Mouse (Mus musculus) neutrophil, adult 5-6 weeks (primary cell): Measurements from ENCODE around the gene Rbms1. TPM values are rescaled to one million over a fixed set of nuclear protein-coding genes. Genes with fewer than 3 reads are reported as not detected.

ENCODE experiments used
- ATAC-seq: fragments of 151-379, 151-347 bp; 2 replicates; pipeline ENCODE4 v1.8.0; 2017; ENCODE audit warnings: mild to moderate bottlenecking, moderate TSS enrichment; ENCODE audit not compliant: insufficient number of reproducible peaks, poor library complexity, low FRiP score, severe bottlenecking; ENCODE audit errors: extremely low read depth
- total RNA-seq: library from RNA; stranded (forward); fragments of 200-1000 nt; gene quantifications from 2 replicates; pipeline ENCODE4 v1.2.3, GENCODE M21; 2017

Rbms1 gene
- total RNA-seq, 1 experiment from 2014 or later, result 137 TPM

DNA sequence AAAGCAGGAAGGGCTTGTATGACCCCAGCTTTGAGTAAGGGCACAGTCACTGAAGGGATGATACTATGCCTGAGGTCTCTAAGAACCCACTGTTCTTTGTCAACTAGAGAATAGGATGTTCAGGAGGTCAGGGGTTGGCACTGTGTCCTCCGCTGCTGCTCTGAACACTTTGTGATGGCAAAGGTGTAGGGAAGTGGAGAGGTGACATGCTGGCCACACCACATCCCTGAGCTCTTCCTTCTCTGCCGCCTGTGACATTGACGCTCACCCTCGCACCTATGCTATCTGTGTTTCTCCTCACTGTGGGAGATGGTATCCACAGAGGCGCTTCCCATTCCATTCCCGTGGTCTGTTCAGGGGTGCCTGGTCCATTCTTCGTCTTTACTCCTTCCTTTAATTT is 163.2 kb downstream of the Rbms1 start:
- no peak for ATAC-seq

DNA sequence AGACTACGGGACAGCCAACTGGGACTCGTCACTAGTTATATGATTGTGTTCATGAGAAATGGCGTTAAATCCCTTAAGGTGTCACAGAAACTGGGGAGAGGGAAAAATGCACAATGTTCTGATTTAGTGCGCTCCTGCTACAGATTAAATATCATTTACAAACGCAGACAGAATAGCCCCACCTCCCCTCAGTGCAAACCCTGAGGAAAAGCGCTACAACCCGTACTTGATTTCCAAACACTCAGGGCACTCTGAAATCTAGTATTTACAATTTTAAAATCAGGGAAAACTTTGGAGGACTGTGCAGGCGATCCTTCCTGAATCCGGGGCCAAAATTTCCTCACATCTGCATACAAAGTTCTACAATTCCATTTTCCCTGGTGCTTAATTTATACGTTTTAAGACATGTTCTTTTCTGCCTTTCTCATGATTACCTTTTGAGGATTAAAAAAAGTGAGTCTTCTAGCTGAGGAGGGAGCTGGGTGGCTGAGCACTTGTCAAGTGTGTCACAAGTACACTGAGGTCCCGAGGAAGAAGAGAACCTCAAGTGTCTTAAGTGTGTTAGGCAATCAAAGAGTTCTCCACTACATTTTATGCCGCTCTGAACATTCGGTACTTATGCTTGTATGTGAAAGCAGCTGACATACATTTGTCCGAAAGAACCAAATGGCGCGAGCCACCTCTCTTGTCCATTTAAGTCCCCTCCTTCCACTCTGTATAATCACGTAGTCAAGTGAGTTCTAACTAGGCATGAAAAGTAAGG is 164.0 kb downstream of the Rbms1 start:
- no peak for ATAC-seq

DNA sequence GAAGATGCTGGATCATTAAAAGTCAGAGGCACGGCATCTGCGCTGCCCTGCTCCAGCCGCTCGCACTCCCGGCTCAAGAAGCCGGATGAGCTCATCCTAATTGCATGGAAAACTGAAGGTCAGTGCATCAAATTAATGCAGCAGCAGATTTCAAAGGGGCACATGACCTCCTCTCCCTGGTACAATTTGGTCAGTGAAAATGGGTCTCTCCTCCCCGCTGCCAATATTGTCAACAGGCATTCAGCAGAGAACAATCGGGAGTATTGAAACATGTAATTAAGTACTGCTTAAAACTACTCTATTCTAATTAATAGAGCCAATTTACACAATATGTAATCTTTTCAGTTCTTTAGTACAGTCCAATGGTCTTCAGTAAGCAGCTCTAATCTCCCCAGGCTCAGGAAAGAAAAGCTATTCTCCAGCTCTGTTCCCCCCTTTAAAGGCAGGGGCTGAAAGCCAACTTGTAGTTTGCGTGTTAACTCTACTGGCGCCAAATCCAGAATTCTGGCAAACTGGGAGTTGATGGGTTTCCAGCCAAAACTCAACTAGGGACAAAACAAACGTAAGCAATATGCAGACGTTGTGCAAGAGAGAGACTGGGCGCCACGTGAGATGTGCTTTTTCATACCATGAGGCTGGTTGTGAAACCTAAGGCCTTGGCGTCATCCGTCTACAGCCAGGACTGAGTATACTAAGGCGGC is 165.9 kb downstream of the Rbms1 start:
- no peak for ATAC-seq

DNA sequence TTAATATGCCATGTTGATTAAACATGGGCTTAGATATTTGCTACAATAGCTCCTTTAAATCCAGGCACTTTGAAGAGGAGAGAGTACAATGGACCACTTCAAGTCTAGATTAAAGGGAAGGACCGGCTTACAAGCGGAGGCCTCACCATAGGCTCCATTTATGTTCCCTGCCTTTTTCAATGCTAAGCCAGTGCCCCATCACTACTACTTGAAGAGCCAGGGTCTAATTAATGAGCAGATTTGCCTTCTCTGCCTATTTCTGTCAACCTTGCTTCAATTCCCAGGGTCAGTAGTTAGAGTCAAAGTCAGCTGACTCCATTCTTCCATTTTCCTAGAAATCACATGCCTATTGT is 166.4 kb downstream of the Rbms1 start:
- ATAC-seq, result no peak

DNA sequence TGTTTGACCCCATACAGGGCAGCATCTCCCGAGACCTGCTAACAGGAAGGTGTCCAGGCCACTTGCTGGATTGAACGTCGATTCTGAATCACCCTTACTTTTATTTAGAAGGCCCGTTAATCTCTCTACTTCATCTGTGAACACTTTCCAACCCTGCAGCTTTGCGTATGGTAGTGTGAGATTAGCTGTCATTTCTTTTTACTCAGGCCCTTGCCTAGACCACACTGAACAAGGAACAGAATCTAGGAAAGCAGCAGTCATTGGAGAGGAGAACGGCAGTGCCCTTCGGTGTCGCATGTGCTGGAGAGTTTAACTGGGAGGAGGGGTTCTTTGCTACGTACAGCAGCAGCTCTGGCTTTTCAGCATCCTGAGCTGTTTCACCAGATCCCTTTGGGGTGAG is 167.1 kb downstream of the Rbms1 start:
- ATAC-seq, result no peak

DNA sequence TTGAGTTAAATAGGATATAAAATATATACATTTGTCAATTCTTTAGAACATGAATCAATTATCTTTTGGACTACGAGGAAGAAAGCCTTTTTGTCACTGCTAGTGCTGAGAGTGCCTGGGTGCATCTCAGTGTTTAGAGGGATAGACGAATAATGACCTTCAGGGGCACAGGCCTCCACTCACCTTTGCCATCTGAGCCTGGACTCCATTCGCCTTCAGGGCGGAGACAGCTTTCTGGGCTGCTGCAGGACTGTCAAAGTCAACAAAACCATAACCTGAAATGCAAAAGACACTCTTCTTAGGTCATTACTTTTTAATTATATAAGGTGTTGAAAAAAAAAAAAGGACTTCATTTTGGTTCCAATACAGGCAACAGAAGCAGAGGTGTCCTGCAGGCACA is 170.5 kb downstream of the Rbms1 start:
- ATAC-seq, result no peak

DNA sequence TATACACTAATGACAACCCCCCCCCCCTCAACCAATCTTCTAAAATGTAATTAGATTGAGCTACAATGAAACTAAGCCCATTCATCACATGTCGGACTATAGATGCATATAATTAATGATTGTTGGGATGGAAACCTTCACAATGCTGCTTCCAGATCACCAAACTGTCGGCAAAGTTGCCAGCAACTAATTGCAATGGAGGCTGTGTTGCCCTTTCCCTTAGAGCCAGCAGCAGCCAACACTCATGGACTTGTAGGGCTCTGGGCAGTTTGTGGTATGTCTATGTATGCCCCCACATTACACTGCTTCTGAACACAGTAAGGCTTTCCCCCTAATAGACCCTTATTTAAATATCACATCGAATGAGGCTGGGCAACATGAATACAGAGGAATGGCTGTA is 173.9 kb downstream of the Rbms1 start:
- ATAC-seq, result no peak

DNA sequence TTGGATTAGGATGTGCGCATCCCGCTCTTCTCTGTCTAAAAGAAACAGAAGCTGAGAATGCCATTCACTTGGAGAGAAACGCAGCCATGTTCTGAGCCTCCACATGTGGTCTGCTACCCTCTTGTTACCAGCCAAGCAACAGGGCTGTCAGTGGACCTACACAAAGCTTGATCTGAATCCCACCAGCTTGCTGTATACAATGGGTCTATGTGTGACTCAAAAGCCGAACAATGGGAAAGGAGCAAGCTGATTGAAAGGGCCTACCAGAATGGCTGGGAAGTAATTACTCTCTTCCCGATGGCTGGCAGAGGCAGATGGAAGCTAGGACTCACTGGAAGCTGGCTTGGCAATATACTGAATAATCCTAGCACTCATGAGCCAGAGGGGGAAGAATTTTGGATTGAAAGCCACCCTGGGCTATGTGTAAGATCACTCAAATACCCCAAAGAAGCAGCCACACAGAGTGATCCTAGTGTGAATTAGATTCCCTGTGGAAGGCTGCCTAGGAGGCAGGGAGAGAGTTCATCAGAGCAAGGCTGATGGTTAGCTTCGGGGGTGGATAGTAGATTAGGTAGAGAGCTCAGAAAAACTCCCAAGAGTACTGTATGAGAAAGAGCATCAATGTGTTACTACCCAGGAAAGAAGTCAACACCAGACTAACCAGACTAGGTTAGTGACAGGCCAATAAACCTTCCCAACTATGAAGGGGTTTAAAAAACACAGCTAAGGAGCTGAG is 174.7 kb downstream of the Rbms1 start:
- no peak for ATAC-seq

DNA sequence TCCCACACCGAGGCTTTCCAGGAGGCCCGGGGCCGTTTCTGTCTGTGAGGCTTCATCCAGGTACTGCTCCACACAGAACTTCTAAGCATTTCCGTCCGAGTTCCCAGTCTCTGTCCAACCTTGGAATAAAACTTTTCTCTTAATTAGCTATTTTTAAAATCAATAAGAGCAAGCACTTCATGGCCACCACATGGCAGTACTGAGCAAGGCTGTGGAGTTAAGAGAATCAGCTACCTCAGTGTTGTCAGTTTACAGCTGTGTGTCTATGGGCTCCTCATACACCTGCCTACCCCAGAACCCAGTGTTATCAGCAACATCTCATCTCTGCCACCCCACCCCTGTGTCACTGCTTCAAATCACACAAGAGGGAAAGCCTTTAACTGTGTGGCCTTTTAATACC is 175.9 kb downstream of the Rbms1 start:
- no peak for ATAC-seq

DNA sequence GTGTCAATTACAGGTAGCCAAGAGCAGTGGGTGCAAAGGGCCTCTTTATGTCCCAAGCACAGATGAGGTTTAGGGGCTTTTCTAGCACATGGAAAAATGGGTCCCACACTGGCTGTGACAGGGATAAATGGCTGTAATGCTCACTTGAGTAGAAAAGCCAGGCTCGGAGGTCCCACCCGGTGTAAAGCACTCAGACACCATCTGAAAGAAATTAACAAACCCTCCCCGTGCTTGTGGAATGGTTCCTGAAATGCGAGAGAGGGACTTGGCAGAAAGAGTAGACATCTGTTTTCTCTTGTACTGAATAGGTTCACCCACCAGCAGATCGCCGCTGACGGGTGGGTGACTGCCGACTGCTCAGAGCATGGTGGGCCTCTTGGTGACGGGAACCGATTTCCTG is 176.7 kb downstream of the Rbms1 start:
- no peak for ATAC-seq

DNA sequence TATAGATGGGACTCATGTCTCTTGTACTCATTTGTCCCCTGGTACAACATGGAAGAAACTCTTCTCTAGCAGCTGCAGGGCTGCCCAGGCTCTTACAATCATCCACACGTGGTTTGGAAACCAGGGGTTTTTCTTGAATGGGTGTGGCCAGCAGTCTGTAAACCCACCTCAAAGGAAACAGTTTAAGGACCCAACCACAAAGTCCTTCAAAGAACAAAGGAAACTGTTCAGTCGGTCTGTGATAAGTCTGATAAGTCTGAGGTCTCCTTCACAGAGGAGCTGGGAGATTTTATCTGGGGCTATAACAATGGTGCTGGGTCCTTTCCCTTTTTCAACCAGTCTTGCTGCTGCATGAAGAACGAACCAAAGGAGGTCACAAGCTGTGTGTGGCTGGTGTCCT is 188.5 kb downstream of the Rbms1 start:
- ATAC-seq, result no peak

DNA sequence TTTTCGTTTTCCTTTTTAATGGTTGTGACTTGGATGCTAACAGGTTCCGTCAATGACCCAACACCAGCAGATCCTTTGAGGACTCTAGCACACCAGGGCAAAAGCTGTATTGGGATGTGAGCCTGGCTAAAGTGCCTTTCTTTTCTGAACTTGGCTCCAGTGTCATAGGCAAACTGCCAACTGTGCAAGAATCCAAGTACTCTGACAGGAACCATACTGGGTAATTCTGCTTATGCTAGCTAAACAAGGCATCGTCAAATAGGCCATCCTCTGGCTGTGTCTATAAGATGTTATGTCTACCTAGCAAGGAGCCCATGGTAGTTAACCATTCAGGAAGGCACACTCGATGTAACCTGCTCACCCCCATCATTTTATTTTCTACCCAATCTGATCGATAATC is 189.4 kb downstream of the Rbms1 start:
- no peak for ATAC-seq

DNA sequence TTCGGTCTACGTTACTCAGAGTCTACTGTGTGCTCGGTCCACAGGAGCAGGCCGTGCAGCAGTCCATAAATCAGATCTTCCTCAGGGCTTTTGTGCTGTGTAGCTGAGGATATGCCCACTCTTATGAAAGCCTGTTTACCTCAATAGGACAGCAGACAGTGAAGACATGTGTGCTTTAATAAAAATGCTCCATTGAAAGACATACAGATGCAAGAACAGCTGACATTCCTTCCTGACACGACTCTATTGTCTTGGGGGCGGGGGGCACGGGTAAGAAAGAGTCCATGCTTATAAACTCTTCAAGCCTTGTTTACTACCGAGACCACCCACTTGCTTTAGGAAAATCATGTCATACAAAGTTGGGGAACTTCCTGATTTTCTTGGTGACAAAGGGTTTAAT is 196.6 kb downstream of the Rbms1 start:
- no peak for ATAC-seq

DNA sequence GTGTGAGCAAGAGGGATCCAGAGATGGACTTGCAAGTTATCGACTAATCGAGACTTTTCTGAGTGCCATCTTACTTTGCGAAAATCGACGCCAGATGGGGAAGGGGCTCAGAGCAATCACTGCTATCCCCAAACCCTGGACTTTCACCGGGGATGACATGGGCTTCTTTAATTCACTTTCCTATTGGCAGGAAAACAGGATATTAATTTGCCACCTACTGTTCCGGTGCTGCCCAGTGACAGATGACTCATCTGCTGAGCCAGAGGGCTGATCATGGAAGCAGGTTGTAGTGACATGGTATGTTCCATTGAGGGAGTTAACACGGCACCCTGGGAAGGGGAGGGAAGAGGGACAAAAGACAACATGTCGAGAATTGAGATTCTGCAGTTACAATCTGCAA is 206.8 kb downstream of the Rbms1 start:
- no peak for ATAC-seq

DNA sequence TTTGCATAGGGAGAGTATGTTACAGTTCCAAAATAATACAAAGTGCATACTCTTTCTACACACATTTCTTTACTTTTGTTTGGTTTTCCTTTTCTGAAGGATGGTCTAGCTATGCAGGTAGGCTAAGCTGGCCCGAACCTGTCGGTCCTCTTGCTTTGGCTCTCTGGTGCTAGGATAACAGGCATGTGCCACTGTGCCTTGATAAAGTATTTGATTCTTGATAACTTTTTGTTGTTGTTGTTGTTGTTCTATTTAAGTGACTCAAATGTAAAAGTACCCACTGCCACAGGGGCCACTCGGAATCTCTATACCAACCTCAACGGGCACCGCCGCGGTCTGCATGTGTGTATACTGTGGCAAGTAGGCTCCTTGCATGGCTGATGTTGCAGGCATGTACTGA is 207.9 kb downstream of the Rbms1 start:
- no peak for ATAC-seq

DNA sequence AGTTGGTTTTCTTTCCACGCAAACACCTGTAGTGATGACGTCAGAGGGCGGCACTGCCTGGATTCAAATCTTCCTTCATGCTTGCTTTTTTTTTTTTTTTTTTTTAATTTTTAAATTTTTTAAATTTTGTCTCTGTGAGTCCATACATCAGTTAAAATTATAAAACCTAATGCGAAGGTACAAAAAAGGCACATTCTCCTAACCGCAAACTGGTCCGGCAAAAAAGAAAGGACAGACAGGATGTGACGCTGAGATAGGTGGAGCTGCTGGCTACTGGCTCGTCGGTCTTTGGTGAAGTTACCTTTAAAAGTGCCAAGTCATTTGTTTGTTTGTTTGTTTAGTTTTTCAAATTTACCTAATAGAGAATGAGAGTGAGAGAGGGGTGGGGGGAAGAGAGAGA is 211.7 kb downstream of the Rbms1 start:
- ATAC-seq, result no peak

DNA sequence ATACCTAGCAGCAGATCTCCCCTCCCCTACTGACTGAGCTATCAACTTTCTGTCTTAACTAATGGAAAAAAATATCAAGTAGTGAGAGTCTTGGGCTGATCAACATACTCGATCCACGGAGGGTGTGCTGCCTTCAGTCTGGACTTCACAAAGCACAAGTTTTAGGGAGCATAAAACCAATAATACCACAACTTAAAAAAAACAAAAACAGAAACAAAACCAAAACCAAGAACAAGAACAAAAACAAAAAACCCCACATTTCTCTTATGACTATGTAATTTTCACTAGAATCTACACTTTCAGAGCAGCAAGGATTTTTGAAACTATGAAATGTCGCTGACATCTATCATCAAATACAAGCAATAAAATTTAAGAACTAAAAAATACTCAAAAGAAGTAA is 212.4 kb downstream of the Rbms1 start:
- ATAC-seq, result no peak

DNA sequence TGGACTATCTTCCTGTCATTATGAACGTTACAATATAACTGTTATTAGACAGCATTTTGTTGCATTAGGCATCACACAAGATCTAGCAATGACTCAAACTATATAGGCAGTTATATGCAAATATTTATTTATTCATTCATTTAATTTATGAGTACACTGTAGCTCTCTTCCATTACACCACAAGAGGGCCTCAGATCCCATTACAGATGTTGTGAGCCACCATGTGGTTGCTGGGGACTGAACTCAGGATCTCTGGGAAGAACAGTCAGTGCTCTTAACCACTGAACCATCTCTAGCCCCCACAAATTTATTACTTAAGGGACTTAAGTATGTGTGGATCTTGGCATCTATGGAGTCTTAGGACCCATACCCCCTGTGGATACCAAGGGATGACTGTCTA is 214.4 kb downstream of the Rbms1 start:
- no peak for ATAC-seq

DNA sequence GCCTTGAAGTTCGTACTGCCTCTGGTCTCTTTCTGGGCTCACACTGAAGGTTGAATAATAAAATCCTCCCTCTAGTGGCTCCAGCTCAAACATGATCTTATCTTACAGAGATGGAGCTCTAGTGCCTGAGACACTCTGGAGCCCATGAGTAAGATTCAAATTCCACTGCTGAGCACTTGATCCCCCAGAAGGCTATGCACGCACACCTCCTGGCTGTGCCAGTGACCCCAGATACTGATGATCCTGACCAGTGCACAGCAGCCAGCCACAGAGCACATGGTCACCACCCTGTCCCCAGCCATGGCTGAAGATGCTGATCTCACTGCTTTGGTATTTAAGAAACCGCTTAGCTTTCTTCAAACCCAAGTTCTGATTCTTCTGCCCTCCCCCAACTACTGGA is 215.4 kb downstream of the Rbms1 start:
- ATAC-seq, result no peak

DNA sequence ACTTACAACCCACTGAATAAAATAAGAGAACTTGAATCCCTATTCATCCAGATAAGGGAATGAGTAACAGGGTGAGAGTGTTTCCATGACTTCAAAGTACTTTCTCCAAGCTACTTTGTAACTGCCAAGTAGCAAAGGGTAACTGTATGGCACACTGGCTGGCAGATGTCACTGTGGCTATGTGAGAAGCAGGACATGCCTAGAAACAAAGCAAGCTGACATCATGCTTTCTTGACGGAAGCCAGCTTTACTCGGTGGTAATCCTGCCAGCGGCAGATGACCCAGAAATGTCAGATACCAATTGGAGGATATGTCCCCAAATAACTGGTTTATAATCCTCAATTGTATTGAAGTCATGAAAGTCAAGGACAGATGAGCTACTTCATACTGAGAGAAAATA is 218.3 kb downstream of the Rbms1 start:
- ATAC-seq, result no peak
